Mouse (Mus musculus): Measurements from ENCODE around the gene Ubxn6.

DNA sequence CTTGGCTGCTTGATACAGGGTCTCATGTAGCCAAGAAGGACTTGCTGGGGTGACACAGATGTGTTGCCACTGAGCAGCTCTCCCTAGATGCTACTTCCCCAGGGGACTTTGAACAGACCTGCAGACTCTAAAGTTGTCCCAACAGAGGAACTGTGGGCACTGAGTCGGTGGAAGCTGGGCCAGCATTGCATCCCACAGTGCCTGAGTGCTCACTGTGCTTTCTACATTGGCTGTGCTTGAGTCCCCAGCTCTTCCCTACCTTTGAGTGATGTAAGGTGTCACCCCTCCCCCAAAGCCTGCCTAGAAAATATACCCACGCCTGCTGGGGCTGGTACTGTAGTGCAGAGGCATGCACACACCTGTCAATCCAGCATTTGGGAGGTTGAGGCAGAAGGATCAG is 32.9 kb upstream of the Ubxn6 start:
- TF ChIP-seq CTCF (IDR thresholded peaks at IDR 0.05) (no peak), EP300 (IDR thresholded peaks at IDR 0.05) (no peak)

All from lung, postnatal 0 days (tissue).